10 mouse cellular contexts compared by ENCODE assay signal in genomic region chr7:141292583-141293388, GRCm38 (mm10). TPM values are rescaled to one million over a fixed set of nuclear protein-coding genes. Genes with fewer than 3 reads are reported as not detected.
DNase-seq lines count a peak whose midpoint lies in the region; ATAC-seq lines count a peak whose summit lies in the region.
"Had no signal": no experiment of that assay in that cellular context is flagged by ENCODE, and none has a peak within 500 bp of the region (broad histone marks: within the 10 kb centered on the region; RNA-seq: fewer than 3 reads in every experiment).

No protein-coding gene starts in this region.

- no peak overlapping the region; the same call in 1 of the 2 replicates for H3K9ac ChIP-seq in heart, embryonic 16.5 days (ENCODE audit: low read length)
- H3K9ac ChIP-seq in hindbrain, embryonic 14.5 days: peak overlapping the region; percentile 80
- peak overlapping the region; percentile 54 for H3K9ac ChIP-seq in neural tube, embryonic 12.5 days
- H3K9ac ChIP-seq: liver, embryonic 15.5 days had no signal

- H3K4me3 ChIP-seq in heart, embryonic 16.5 days (ENCODE audit: low read length): peak overlapping the region; percentile 51
- peak overlapping the region; percentile 53 for H3K4me3 ChIP-seq in hindbrain, embryonic 14.5 days (replicated peaks; ENCODE audit: low read length)
- peak overlapping the region; percentile 2 for H3K4me3 ChIP-seq in neural tube, embryonic 12.5 days

- peaks cover 6% of the 10 kb centered on the region for H3K36me3 ChIP-seq in heart, embryonic 16.5 days (ENCODE audit: control insufficient read depth, insufficient read depth)
- peaks cover 17% of the 10 kb centered on the region for H3K36me3 ChIP-seq in hindbrain, embryonic 14.5 days (replicated peaks; ENCODE audit: control insufficient read depth, insufficient read depth)
- H3K36me3 ChIP-seq in neural tube, embryonic 12.5 days: peaks cover 9% of the 10 kb centered on the region

- intact Hi-C loops in heart, postnatal 14 days (cut with DNase I): no loop called here

- H3K9me3 ChIP-seq in heart, embryonic 16.5 days (replicated peaks; ENCODE audit: control insufficient read depth, low read length): no peaks in the 10 kb centered on the region
- no peaks in the 10 kb centered on the region for H3K9me3 ChIP-seq in hindbrain, embryonic 14.5 days (ENCODE audit: control insufficient read depth, low read length)
- no peaks in the 10 kb centered on the region for H3K9me3 ChIP-seq in neural tube, embryonic 12.5 days
- H3K9me3 ChIP-seq: liver, embryonic 15.5 days had no signal

- ATAC-seq in heart, embryonic 16.5 days (replicated peaks; ENCODE audit: extremely low read depth, insufficient read depth, low FRiP score): no peak
- 0 out of 2 replicates have a peak, but pooled peaks have one; percentile 28 for ATAC-seq in hindbrain, embryonic 14.5 days (ENCODE audit: low FRiP score)
- no peak for ATAC-seq in neural tube, embryonic 12.5 days (ENCODE audit: low FRiP score, low read depth)

- peaks cover 18% of the 10 kb centered on the region for H3K4me1 ChIP-seq in heart, embryonic 16.5 days (ENCODE audit: control insufficient read depth, insufficient read depth, low read length)
- peaks cover 16% of the 10 kb centered on the region; the same call in 1 of the 2 replicates for H3K4me1 ChIP-seq in hindbrain, embryonic 14.5 days (replicated peaks; ENCODE audit: control insufficient read depth, insufficient read depth, low read length)
- H3K4me1 ChIP-seq in neural tube, embryonic 12.5 days: peaks cover 31% of the 10 kb centered on the region

- H3K4me2 ChIP-seq in heart, embryonic 16.5 days (ENCODE audit: low read depth, low read length): peak overlapping the region; percentile 75; the same call in 1 of the 2 replicates
- peak overlapping the region; percentile 98 for H3K4me2 ChIP-seq in hindbrain, embryonic 14.5 days (replicated peaks)
- H3K4me2 ChIP-seq in neural tube, embryonic 12.5 days (replicated peaks): peak overlapping the region; percentile 88

- 43% methylated on average over 15 of the region's 15 CpGs for WGBS in heart, embryonic 16.5 days
- 29% methylated on average over 15 of the region's 15 CpGs for WGBS in hindbrain, embryonic 14.5 days
- WGBS in neural tube, embryonic 12.5 days: 34% methylated on average over 15 of the region's 15 CpGs

- H3K27ac ChIP-seq in heart, embryonic 16.5 days (ENCODE audit: low read length): no peak overlapping the region
- H3K27ac ChIP-seq in hindbrain, embryonic 14.5 days: no peak overlapping the region
- H3K27ac ChIP-seq in neural tube, embryonic 12.5 days: no peak overlapping the region
- H3K27ac ChIP-seq: liver, embryonic 15.5 days had no signal

- H3K27me3 ChIP-seq in heart, embryonic 16.5 days (ENCODE audit: control insufficient read depth, insufficient read depth, low read length): peaks cover 47% of the 10 kb centered on the region
- peaks cover 51% of the 10 kb centered on the region for H3K27me3 ChIP-seq in hindbrain, embryonic 14.5 days (ENCODE audit: control insufficient read depth, insufficient read depth, low read length)
- H3K27me3 ChIP-seq in neural tube, embryonic 12.5 days (replicated peaks): peaks cover 59% of the 10 kb centered on the region

- no peak for DNase-seq in heart, postnatal 14 days
- peak; percentile 16 for DNase-seq in embryo, embryonic 11 days
- DNase-seq in hindbrain, embryonic 14.5 days (ENCODE audit: low spot score): no peak
- no peak for DNase-seq in T-cell, adult 2 months (ENCODE audit: low spot score)
- DNase-seq in gastrocnemius, adult 8-10 months (ENCODE audit: low spot score in 2 of 2): no peak
- DNase-seq in cerebellum, adult 11 months: no peak
- DNase-seq: adrenal gland, adult 8-10 months had no signal

RNA-seq across cellular contexts. Expression of gene Drd4, which starts 1.0 kb away (rescaled TPM):
- 0.05 and 0.13 TPM in 2 replicates for polyA plus RNA-seq in heart, embryonic 16.5 days (2015; fragmentation: Nextera tagmentation; extraction: Ambion mirVana)
- not detected for total RNA-seq in heart, postnatal 14 days (2021)
- 0.65 and 0.88 TPM in 2 replicates for polyA plus RNA-seq in hindbrain, embryonic 14.5 days (2014; fragmentation: Nextera tagmentation; extraction: Ambion mirVana)
- polyA plus RNA-seq in neural tube, embryonic 12.5 days (2016; fragmentation: Nextera tagmentation; extraction: Ambion mirVana): 0.82 and 0.94 TPM in 2 replicates
- total RNA-seq in gastrocnemius, adult 8-10 months (2022): not detected
- polyA plus RNA-seq: liver, embryonic 15.5 days had no signal

RNA-seq across cellular contexts. Expression of gene Sct, which starts 13.9 kb away (rescaled TPM):
- polyA plus RNA-seq in heart, embryonic 16.5 days (2015; fragmentation: Nextera tagmentation; extraction: Ambion mirVana): 2.1 and 2.8 TPM in 2 replicates
- total RNA-seq in heart, postnatal 14 days (2021): not detected
- polyA plus RNA-seq in hindbrain, embryonic 14.5 days (2014; fragmentation: Nextera tagmentation; extraction: Ambion mirVana): 3.2 and 4.1 TPM in 2 replicates
- 4.5 and 7.1 TPM in 2 replicates for polyA plus RNA-seq in neural tube, embryonic 12.5 days (2016; fragmentation: Nextera tagmentation; extraction: Ambion mirVana)
- total RNA-seq in gastrocnemius, adult 8-10 months (2022): not detected

RNA-seq across cellular contexts. Expression of gene Cdhr5, which starts 16.2 kb away (rescaled TPM):
- 1.6 TPM in 1 of 2 replicates, not detected in the other for polyA plus RNA-seq in heart, embryonic 16.5 days (2015; fragmentation: Nextera tagmentation; extraction: Ambion mirVana)
- not detected for total RNA-seq in heart, postnatal 14 days (2021)
- polyA plus RNA-seq in hindbrain, embryonic 14.5 days (2014; fragmentation: Nextera tagmentation; extraction: Ambion mirVana): not detected in 2 replicates
- not detected in 2 replicates for polyA plus RNA-seq in neural tube, embryonic 12.5 days (2016; fragmentation: Nextera tagmentation; extraction: Ambion mirVana)
- not detected for total RNA-seq in gastrocnemius, adult 8-10 months (2022)

RNA-seq across cellular contexts. Expression of gene Irf7, which starts 26.5 kb away (rescaled TPM):
- polyA plus RNA-seq in heart, embryonic 16.5 days (2015; fragmentation: Nextera tagmentation; extraction: Ambion mirVana): 4.7 and 9.1 TPM in 2 replicates
- 1 to 10 TPM; 1.6 to 1.7 TPM for total RNA-seq in heart, postnatal 14 days (2021)
- 1.4 and 1.6 TPM in 2 replicates for polyA plus RNA-seq in hindbrain, embryonic 14.5 days (2014; fragmentation: Nextera tagmentation; extraction: Ambion mirVana)
- polyA plus RNA-seq in neural tube, embryonic 12.5 days (2016; fragmentation: Nextera tagmentation; extraction: Ambion mirVana): 1.0 and 1.7 TPM in 2 replicates
- under 1 TPM; 0.27 to 0.80 (median 0.50) TPM for total RNA-seq in gastrocnemius, adult 8-10 months (2022)

RNA-seq across cellular contexts. Expression of gene Deaf1, which starts 34.7 kb away (rescaled TPM):
- polyA plus RNA-seq in heart, embryonic 16.5 days (2015; fragmentation: Nextera tagmentation; extraction: Ambion mirVana): 37.6 and 37.7 TPM in 2 replicates
- total RNA-seq in heart, postnatal 14 days (2021): 10 to 100 TPM; 20.0 to 22.1 TPM
- 187 TPM in 2 replicates for polyA plus RNA-seq in hindbrain, embryonic 14.5 days (2014; fragmentation: Nextera tagmentation; extraction: Ambion mirVana)
- polyA plus RNA-seq in neural tube, embryonic 12.5 days (2016; fragmentation: Nextera tagmentation; extraction: Ambion mirVana): 98.9 and 108 TPM in 2 replicates
- 10 to 100 TPM; 10.6 to 15.1 (median 12.7) TPM for total RNA-seq in gastrocnemius, adult 8-10 months (2022)

Comparison
In these comparisons a context has a peak if more than half of its experiments do, and no peak if none do; other contexts are left out.
1. H3K4me3 ChIP-seq: peak in every context shown above with its lines; median percentile 53 in hindbrain, embryonic 14.5 days; 51 in heart, embryonic 16.5 days; 2 in neural tube, embryonic 12.5 days.